Mouse (Mus musculus) retina, postnatal 7 days (tissue): ENCODE data around the gene Osbpl8.

Source experiments
- DNase-seq: peaks from one replicate; pipeline ENCODE4 v3.0.0-alpha.2; 2012; ENCODE audit warnings: low read depth, low spot score

Gene Osbpl8

DNA sequence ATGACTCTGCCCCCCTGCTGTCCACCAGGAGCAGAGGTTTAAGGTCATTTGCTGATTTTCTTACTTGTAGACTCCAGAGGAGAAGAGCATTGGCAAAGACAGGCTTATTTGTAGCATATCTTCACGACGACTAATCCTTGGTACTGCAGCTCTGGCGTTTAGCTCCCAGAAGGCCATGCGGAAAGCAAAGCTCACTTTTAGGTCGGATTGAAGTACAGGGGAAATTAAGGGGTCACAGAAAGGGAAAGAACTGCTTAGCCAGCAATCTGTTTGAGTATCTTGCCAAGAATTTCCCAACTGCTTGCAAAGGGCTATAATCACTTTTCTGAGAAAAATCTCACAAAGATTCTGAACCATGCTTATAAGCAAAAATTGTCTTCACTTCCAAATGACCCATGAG is 14.8 kb upstream of the Osbpl8 start:
- DNase-seq = no peak

DNA sequence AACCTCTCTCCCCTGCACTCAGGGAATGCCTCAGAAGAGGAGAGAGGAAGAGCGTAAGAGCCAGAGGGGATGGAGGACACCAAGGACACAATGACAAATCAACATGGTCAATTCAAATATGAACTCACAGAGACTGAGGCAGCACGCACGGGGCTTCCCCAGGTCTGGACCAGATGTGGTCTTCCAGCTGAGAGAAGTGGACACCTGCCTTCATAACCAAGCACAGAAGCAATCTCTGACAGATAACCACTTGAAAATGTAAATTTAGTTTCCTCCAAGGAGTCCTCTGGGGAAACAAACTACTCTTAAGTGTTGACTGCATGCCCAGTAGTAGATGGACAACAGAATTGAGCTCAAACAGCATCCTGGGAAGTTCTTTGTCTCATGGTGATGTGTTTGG is 9.5 kb upstream of the Osbpl8 start:
- DNase-seq = no peak

DNA sequence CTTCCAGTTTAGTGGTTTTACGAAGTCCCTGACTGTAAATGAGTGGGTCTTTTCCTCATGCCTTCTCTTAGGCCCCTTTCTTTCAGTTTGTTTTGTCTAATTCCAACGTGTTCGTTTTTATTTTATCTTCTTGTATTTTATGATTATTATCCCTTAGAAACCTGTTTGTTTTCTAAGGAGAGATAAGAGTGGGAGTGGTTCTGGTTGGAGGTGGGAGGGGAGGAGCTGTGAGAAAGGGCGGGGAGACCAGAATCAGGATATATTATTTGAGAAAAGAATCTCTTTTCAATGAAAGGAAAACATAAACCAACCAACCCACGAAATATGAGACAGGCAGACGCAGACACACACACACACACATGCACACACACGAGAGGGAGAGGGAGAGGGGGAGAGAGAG is 9.0 kb upstream of the Osbpl8 start:
- no peak for DNase-seq

DNA sequence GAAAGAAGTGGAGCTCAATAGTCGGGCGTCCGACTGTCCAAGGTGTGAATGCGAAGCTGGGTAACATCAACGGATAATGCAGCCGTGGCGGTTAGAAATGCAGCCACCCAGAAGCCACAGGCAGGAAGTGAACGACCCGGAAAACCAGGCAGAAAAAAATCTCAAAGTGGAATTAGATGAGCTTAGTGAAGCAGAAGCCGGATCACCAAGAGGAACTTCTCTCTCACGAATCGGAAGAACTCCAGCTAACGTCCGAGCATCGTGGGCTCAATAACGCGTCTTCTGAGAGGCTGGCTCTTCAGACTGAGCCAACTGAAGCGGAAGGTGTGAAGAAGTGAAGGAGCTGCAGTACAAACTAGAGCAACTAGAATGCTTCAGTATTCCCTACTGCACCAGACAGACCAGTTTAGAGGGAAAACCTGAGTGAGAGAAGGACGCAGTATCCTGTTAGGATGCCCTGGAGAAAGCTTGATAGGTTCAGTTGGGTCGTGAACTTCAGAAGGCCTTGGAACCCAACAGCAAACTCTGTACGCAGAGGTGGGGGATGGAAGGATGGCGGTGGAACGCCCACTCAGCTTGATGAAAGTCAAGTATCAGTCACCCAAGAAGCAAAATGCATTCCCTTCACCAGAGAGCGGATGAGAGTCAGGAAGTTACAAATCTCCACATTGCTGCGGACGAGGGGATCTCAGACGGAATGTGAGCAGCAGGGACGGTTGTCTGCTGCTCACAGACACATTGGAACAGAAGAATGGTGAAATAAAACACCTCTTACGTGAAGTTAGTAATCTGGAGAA is 8.0 kb upstream of the Osbpl8 start:
- no peak for DNase-seq

DNA sequence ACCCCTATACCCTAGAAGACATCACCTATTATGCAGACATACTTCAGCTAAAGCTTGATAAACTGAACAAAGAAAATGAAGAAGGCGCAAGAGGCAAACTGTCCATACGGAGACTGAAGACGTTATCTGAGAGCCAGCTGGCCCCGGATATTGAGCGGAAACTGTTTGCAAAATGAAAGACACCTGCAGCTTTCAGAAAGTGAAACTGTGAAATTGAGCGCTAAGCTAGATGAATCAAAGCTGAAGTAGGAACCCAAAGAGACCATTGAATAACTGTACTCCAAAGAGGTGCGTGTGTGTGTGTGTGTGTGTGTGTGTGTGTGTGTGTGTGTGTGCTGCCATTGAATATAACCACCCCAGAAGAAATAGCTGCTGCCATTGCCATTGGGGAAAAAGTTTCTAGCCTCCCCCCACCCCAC is 7.3 kb upstream of the Osbpl8 start:
- DNase-seq = no peak

DNA sequence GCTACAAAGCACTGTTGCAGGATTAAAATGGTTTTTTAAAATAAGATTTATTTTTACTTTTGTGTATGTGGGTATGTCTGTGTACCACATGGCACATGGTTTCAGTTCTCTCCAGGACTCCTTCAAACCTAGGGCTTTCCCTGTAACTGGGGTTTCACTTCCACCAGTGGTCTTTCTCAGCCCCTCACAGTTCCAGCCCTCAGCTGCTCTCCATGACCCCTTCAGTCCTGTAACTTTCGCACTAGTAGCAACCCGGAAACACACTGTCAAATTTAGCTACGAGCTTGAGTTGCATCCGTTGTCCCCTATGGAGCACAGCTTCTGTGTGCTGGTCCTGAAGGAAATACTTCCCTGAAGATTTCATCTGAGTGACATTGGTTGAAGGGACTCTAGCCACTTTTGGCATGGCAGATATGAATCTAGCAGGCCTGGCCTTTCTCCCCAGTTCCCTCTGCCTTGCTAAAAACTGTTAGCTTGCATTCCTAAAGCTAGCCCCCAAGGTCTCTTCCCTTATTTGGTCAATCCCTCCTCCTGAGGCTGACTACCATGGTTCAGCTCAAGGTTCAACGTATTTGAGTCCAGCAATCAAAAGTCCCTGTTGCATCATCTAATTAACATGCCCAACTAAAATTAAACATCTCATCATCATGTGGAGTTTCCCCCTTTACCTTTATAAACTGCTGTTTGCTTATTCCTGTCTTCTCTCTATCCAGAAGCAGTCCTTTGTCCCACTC is 4.6 kb upstream of the Osbpl8 start:
- DNase-seq = no peak

DNA sequence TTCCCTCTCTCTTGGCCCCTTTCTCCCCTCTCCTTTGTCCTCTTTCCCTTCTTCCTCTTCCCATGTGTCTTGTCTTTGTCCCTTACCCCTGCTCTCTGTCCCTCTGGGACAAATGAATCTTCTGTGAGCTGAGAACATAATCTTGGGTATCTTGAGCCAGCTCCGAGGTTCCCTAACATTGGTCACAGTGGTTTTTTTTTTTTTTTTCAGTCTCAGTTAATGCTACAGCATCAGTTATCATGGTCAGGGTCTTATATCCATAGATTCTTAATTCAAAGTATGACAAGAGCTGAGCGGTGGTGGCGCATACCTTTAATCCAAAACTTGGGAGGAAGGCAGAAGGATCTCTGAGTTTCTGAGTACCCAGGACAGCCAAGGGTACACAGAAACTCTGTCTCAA is 4.0 kb upstream of the Osbpl8 start:
- DNase-seq = no peak

DNA sequence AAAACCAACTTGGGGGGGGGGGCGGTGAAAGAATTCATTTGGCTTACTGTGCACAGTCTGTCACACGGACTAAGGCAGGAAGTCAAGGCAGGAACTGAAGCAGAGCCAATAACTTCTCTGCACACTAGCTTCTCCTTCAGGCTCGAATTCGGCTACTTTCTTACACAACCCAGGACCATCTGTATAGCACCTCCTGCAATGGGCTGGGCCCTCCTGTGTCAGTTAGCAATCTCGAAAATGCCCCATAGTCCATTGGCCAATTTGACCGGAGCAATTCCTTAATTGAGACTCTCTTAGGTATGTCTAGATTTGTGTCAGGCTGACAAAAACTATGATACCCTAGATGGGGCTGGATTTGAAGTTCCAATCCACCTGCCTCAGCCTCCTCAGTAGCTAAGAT is 3.2 kb upstream of the Osbpl8 start:
- no peak for DNase-seq

DNA sequence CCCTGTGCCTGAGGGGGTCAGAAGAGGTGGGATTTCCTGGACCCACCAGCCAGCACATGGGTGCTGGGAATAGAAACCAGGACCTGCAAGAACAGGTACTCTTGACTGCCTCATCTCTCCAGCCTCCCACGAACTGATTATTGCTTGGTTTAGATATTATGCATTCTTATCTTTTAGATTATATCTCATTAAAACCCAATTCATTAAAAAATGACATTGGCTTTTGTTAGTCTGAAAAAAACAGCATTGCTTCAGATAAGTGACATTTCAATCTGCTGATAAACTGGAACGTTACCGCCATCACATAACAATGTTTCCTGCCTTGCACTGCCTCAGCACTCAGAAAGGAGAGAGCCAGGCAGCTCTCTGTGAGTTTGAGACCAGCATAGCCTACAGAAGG is 1.5 kb upstream of the Osbpl8 start:
- no peak for DNase-seq

DNA sequence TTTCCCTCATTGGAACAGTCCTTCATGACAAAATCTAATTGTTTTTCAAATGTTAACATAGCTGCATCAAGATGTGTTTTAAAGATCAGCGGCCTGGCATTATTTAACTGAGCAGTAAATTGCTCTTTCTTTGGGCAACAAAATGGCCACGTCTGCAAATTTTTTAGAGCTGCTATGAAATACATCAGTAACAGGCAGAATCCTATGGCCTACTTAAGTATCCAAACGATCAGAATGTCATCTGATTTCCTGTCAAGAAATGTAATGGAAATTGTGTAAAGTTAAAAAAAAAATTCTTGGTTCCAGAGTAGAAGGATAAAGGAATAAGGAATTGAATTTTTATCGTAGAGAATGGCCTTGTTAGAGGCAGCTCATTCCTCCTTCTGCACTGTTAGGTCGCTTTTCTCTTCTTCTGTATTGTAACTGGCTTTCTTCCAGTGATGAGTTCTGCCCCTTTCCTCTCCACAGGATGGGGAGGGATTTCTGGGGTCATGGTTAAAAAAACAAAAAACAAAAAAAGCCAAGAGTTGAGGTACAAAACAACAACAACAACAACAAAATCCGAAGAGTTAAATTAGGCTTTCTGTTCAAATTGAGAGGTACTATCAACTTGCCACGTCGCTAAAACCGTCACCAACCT is 831 bp upstream of the Osbpl8 start:
- DNase-seq = no peak

DNA sequence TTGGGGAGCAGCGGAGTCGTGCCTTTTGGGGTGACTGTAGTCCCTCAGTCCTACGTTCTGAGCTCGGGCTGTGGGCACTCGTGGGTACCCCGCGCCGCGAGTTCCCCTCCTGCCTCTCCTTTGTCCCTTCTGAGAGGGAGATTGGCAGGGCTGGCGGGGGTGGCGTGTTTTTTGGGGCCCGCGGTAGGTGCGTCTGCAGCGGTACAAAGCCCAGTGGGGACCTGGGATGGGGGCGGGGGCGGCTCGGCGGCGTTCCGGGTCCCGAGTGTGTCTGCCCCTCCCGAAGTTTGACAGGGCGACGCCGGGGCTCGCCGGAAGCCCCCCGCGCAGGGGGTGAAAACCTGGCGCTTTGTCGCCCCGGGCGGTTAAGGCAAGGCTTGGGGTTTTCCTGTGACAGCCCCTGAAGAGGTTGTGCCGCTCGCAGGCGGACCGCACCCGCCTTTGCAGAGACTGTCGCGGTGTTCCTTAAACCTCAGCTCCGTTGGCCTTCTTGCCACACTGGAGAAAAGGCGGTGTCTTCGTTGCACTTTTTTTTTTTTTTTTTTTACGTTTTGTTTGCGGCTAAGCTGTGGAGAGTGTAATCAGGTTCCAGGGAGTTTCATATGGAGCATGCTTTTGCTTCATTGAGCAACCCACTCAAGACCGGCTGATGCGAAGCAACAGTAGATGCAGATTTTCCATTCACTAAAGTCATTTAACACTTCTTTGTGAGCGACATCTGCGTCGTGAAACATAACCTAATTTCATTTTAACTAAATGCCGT is 848 bp downstream of the Osbpl8 start:
- no peak for DNase-seq

DNA sequence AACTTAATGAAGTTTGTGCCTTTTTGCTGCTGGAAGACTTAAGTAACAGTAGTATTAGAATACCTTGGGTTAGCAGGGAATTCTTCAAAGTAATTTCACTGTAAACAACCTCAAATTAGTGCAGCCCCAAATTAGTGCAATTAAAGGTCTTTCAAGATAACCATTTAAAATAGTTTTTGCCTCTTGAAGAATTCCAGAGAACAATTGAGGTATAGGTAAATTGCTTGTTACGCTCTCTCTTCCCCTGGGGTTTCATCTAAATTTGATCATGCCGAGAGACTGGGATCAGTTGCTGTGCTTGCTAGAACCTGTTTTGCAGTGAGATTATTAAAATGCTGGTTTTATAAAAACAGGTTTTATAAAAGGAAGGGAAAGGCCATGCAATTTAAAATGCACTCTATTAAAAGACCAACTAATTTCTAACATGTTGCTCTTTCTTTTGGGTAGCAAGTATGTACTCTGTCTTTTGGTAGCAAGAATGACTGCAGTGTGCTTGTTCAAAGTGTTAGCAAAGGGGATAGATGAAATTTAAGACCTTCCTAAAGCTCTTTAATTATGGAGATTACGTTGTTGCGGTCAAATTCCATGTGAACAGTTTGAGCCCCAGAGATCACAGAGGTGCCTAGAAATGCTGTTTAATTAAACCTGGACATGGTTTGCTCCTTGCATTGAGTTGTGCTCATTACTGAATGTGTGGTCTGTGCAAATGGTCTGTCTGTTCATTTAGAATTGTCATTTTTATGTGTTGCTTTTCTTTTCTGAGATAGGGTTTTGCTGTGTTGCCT is 1.7 kb downstream of the Osbpl8 start:
- no peak for DNase-seq

DNA sequence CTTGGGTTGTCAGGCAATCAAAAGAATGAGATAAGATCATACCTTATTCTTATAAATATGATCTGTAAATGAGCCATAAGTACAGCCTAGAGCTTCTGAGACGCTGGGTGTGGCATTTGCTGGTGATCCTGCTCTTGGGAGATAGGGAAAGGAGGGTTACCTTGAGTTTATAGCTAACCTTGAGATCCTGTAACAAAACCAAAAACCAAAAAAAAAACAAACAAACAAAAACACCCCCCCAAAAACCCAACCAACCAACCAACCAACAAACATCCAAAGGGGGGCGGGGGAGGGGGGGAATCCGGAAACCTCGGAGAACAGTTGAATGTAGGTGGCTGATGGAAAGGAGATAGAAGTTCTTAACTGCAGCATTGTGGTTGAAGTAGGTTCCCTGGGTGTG is 2.9 kb downstream of the Osbpl8 start:
- DNase-seq = no peak

DNA sequence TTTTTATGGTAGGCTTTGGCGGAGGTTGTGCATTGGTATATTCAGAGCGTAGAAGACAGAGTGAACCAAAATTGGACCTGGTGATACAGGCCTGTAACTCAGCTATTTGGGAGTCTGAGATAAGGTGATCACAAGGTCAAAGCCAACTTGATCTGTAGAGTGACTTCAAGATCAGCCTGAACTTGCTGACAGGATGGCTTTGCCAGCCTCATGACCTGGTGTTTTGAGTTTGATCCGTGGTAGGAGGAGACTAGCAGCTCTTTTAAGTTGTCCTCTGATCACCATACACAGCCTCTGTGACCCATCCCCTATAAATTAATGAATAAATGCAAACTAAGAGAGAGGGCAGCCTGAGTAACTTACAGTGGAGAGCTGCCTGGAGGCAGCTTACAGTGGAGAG is 3.8 kb downstream of the Osbpl8 start:
- no peak for DNase-seq

DNA sequence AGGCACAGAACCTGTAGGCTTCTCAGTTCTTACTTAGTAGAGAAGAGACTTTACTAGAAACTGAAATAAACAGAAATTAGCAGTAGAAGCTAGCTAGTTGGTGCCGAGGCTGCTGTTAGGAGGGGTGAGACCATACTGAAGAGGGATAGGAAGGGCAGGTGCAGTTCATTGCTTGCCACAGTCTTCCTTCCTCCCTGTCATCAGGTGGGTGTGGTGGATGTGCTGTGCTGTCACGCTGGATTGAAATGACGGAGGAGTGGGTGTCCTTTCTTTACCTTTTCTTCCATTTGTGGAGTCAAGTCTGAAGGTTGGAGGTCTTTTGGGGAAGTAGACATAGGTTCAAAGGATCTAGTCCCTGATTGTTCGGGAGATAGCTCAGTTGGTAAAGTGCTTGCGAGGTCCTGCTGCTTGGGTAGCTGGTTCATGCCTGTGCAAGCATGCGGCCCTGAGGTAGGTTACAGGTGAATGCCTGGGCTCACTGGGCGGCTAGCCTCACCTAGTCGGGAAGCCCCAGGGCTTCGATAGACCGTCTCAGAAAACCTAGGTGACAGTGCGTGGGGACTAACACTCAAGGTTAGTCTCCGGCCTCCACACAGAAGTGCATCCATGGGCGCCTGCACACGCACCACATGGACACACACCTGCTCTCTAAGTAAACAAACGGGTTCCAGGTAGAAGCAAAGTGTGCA is 6.8 kb downstream of the Osbpl8 start:
- DNase-seq = no peak

DNA sequence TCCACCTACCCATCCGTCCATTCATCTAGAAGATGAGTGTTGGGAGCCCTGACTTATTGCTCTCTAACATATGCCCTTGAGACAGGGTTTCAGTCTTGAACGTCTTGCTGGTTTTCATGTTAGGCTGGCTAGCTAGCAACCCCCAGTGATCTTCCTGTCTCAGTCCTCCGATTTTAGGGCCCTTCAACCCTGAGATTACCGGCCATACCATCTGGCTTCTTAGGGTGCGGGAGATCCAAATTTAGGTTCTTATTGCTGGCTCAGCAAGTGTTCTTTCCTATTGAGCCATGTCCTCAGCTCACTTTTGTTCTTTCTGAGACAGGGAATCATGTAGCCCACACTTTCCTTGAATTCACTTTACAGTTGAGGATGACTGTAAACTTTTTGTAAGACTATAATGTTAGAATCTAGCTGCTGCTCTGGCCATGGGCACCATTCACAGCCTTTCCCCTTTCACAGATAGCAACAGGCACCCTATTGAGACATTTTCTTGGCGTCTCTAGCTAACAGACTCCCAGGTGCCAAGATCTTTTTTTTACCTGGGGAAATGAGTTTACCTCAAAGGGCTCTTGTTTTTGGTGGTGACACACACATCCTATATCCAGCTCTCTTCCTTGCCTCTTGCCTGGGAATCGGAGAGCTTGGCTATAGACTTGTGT is 9.2 kb downstream of the Osbpl8 start:
- DNase-seq = no peak

DNA sequence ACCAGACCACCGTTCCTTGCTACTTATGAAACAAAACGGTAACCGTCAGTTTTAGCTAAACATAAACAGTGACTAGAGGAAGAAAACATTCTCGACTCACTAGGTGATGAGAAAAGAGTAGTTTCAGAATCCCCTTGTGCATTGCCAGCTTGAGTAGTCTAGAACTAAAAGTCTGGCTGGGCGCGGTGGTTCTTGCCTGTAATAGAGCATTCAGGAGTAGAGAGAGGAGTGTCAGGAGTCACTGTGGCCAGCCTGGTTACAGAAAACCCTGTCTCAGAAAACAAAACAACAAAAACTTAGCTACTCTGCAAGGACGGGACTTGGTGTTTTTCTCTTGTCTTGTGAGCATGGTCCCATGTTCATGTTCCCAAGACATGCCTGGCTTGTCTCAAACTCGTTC is 12.8 kb downstream of the Osbpl8 start:
- DNase-seq = no peak

DNA sequence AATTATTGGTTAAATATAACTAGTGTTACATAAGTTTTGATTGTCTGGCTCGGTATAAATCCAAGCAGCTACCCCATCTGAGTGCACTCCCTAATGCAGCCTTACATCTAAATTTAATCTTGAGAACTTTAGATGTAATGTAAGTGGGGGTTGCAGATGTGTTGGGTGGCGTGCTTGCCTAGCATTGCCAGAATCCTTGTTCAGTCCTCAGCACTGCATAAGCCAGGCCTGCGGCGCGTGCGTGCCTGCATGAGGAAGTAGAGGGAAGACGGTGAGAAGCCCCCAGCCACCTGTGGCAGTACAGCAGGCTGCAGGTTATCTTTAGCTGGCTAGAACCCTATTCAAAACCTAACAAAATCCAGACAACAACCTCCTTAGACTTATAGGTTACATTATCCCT is 13.5 kb downstream of the Osbpl8 start:
- no peak for DNase-seq

DNA sequence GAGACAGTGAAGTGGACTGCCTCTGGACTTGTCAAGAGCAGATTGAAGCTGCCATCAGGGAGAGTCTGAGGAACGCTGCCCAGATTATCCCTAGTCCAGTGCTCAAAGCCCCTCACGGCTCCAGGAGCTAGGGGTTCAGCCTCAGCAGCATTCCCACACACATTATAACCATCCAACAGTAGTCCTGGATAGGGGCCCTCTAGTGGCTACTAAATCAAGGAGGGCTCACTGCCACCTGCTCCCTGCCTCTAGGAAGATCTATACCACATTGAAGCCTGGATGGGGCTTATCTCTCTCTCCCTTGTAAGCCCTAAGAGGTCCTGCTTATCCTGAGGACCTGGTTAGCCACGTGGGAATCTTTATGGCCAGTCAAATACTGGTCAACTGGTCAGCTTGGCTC is 16.1 kb downstream of the Osbpl8 start:
- no peak for DNase-seq

DNA sequence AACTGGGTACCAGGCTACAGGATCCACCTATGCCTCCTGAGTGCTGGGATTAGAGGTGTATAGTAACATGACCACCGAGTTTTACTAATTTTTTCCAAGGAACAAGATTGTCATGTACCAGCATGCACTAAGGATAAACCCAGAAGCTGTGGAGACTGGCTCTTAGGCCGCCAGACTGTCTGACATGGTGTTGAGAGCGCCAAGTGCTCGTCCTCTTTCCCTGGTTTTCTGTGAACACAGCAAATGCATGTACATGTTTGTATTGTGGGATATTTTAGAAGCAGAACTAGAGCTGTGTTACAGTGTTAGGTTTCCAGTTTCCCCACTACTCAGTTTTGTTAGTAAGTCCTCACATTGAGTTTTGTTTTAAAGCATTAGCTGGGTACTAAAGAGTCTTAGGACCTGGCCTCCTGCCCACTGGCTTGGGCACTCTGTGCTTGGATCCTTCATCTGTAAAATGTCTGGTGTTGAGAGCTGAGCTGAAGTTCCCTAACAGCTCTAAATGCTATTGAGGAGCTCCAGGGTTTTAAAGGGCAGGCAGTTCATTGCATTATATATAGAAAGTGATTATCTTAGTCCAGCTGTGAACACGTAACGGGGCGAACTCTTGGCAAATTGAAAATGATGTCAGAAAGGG is 19.2 kb downstream of the Osbpl8 start:
- no peak for DNase-seq
